Mouse (Mus musculus) lung, postnatal 14 days (tissue): Measurements from ENCODE around the gene Dnmt1.

Source experiments
- DNase-seq: peaks from one replicate; pipeline ENCODE4 v3.0.0; 2021

Dnmt1 gene

GRCm38 (mm10) chr9:20878041-20878709 lies 81.5 kb downstream of the Dnmt1 start:
- DNase-seq, result peak; percentile 100

- no peak for DNase-seq
Observed at GRCm38 (mm10) chr9:20877118-20878040, 82.3 kb downstream of the Dnmt1 start.

- no peak for DNase-seq
Observed at GRCm38 (mm10) chr9:20876318-20877117, 83.2 kb downstream of the Dnmt1 start.

GRCm38 (mm10) chr9:20875021-20875790 lies 84.5 kb downstream of the Dnmt1 start:
- DNase-seq, result no peak

- no peak for DNase-seq
Observed at GRCm38 (mm10) chr9:20873521-20873920, 86.2 kb downstream of the Dnmt1 start.

GRCm38 (mm10) chr9:20872991-20873390 lies 86.7 kb downstream of the Dnmt1 start:
- DNase-seq, result no peak

- DNase-seq, result no peak
Observed at GRCm38 (mm10) chr9:20870211-20871173, 89.2 kb downstream of the Dnmt1 start.

GRCm38 (mm10) chr9:20869246-20869645 lies 90.4 kb downstream of the Dnmt1 start:
- DNase-seq, result no peak

GRCm38 (mm10) chr9:20868448-20869001 lies 91.2 kb downstream of the Dnmt1 start, which contains the start of gene A230050P20Rik:
Gene A230050P20Rik, plus strand, starts transcription at chr9:20868642.
- peak; percentile 59 for DNase-seq

- no peak for DNase-seq
Observed at GRCm38 (mm10) chr9:20866879-20867278, 92.8 kb downstream of the Dnmt1 start.

- no peak for DNase-seq
Observed at GRCm38 (mm10) chr9:20862225-20862624, 97.5 kb downstream of the Dnmt1 start.

GRCm38 (mm10) chr9:20861821-20862220 lies 97.9 kb downstream of the Dnmt1 start:
- peak; percentile 46 for DNase-seq

GRCm38 (mm10) chr9:20859926-20860325 lies 99.8 kb downstream of the Dnmt1 start:
- no peak for DNase-seq
